Mouse (Mus musculus) spleen, adult 2 months (tissue): ENCODE results near the gene Nkain2.

Source experiments
- CTCF ChIP-seq: fragments of 200-500 bp; IDR thresholded peaks from 2 replicates; pipeline ENCODE4 v1.5.1; 2011; ENCODE audit warnings: mild to moderate bottlenecking, inconsistent platforms; ENCODE audit not compliant: insufficient read depth, insufficient read length, insufficient replicate concordance; ENCODE audit errors: extremely low read depth
- POLR2A ChIP-seq: fragments of 200-500 bp; IDR thresholded peaks from 2 replicates; pipeline ENCODE4 v1.6.1; 2011; ENCODE audit warnings: low read depth, low read length, inconsistent platforms

DNA sequence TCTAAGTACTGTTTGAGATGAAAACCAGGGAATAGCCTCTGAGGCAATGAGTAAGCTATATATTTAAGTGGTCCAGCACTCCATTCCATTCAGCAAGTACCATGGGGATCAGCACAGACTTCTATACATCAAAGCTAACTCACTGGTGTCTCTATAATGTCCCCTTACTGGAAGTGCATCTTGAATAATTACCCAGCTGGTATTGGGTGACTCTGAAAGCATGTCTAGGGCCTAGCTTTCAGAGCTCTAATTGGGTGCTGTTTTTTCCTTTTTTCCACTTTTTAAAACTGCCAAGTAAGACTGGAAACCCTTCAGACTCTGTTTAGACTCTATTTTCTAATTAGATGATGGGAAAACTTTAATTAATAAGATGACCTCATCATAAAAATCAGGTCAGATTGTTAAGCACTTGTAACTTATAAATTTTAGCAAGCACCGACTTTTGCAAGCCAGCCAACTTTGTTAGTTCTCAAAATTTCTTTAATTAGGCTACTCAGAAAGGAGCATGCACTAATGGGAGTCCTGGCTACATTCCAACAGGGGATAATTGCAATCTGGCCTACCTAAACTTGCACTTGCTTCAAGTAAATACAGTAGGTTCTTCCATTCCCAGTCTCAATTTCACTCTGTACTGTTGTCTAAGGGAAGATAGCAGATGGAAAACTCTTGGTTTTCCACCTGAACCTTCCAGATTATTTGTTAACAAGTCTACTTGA is 19.4 kb downstream of the Nkain2 start:
- no peak for TF ChIP-seq CTCF
- no peak for TF ChIP-seq POLR2A
